Comparison of ENCODE assay signal across 14 mouse cellular contexts in genomic region chr11:73161616-73162015, GRCm38 (mm10). TPM values are rescaled to one million over a fixed set of nuclear protein-coding genes. Genes with fewer than 3 reads are reported as not detected.
"Had no signal": no experiment of that assay in that cellular context is flagged by ENCODE, and none has a peak within 500 bp of the region (broad histone marks: within the 10 kb centered on the region; RNA-seq: fewer than 3 reads in every experiment).

No protein-coding gene starts in this region.

- H3K27ac ChIP-seq: limb, embryonic 12.5 days; liver, embryonic 13.5 days; lung, embryonic 15.5 days; macrophage; midbrain, embryonic 13.5 days; neural tube, embryonic 15.5 days had no signal

- H3K4me3 ChIP-seq: lung, embryonic 15.5 days; midbrain, embryonic 13.5 days had no signal

- H3K9ac ChIP-seq: limb, embryonic 12.5 days; liver, embryonic 13.5 days; liver, postnatal 0 days; lung, embryonic 15.5 days; midbrain, embryonic 13.5 days had no signal

- DNase-seq: kidney, postnatal 25 days; liver; liver, embryonic 13.5 days; liver, postnatal 0 days; lung, postnatal 14 days; right cerebral cortex, adult 18-20 months; right cerebral cortex, postnatal 25 days; thymus, postnatal 36 days had no signal

- H3K36me3 ChIP-seq: limb, embryonic 12.5 days; liver, embryonic 13.5 days; lung, embryonic 15.5 days; midbrain, embryonic 13.5 days; neural tube, embryonic 15.5 days had no signal

- H3K4me2 ChIP-seq: liver, embryonic 13.5 days had no signal

- ATAC-seq: liver, postnatal 0 days; midbrain, embryonic 13.5 days had no signal

- H3K9me3 ChIP-seq: limb, embryonic 12.5 days; liver, embryonic 13.5 days; lung, embryonic 15.5 days; midbrain, embryonic 13.5 days; neural tube, embryonic 15.5 days had no signal

RNA-seq across cellular contexts. Expression of gene P2rx5, which starts 1.4 kb away (rescaled TPM):
- total RNA-seq: midbrain, postnatal 0 days had no signal
